24 mouse cellular contexts compared by ENCODE assay signal in the genomic region with DNA sequence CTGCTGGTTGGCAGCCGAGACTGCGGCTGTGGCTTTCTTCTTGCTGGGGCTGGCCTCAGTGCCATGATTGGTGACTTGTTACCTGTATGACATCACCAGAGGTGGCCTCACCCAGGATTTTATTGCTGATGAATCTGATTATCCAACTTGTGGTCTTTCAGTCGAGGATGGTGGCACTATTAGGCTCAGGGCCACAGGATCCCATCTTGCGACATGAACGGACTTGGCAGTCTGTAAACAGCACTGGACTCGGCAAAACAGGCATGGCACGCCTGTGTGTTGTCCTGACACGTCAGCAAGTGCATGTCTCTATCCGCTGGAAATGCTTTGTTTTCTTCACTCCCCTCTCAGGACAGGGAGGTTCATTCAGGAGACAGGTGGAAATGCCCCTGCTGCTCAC. TPM values are rescaled to one million over a fixed set of nuclear protein-coding genes. Genes with fewer than 3 reads are reported as not detected.
"Had no signal": no experiment of that assay in that cellular context is flagged by ENCODE, and none has a peak within 500 bp of the region (broad histone marks: within the 10 kb centered on the region; RNA-seq: fewer than 3 reads in every experiment).

No protein-coding gene starts in this region.

- H3K4me2 ChIP-seq: limb, embryonic 12.5 days; limb, embryonic 15.5 days; liver, embryonic 12.5 days; liver, embryonic 15.5 days; midbrain, embryonic 12.5 days; neural tube, embryonic 13.5 days had no signal

- ATAC-seq: intestine, postnatal 0 days; liver, embryonic 12.5 days; midbrain, embryonic 16.5 days had no signal

- H3K4me3 ChIP-seq: layer of hippocampus, adult 2 months; left cerebral cortex, adult 2 months; limb, embryonic 12.5 days; limb, embryonic 15.5 days; liver, embryonic 12.5 days; liver, embryonic 15.5 days; midbrain, embryonic 12.5 days; myocyte; neural tube, embryonic 13.5 days had no signal

- H3K27ac ChIP-seq: kidney, postnatal 0 days; layer of hippocampus, adult 2 months; left cerebral cortex, adult 2 months; limb, embryonic 12.5 days; limb, embryonic 15.5 days; liver, embryonic 12.5 days; liver, embryonic 15.5 days; midbrain, embryonic 12.5 days; neural tube, embryonic 13.5 days; stomach, postnatal 0 days had no signal

- H3K9me3 ChIP-seq: limb, embryonic 12.5 days; limb, embryonic 15.5 days; liver, embryonic 12.5 days; liver, embryonic 15.5 days; midbrain, embryonic 12.5 days; neural tube, embryonic 13.5 days had no signal

- H3K9ac ChIP-seq: limb, embryonic 12.5 days; limb, embryonic 15.5 days; liver, embryonic 12.5 days; liver, embryonic 15.5 days; midbrain, embryonic 12.5 days; neural tube, embryonic 13.5 days had no signal

- H3K36me3 ChIP-seq: liver, embryonic 12.5 days; liver, embryonic 15.5 days had no signal

- H3K4me1 ChIP-seq: liver, embryonic 12.5 days; liver, embryonic 15.5 days; midbrain, embryonic 12.5 days; neural tube, embryonic 13.5 days had no signal

- DNase-seq: kidney, adult 2 months; kidney, postnatal 25 days; layer of hippocampus, postnatal 36 days; left cerebral cortex, postnatal 4 days; lung, adult 2 months; lung, postnatal 14 days; lung, postnatal 4 days; right cerebral cortex, postnatal 4 days; thymus, adult 2 months; thymus, postnatal 14 days; thymus, postnatal 4 days had no signal

- H3K27me3 ChIP-seq: limb, embryonic 12.5 days; limb, embryonic 15.5 days; liver, embryonic 12.5 days; liver, embryonic 15.5 days; midbrain, embryonic 12.5 days; neural tube, embryonic 13.5 days had no signal

RNA-seq across cellular contexts. Expression of a gene that starts 27.8 kb away (rescaled TPM):
- polyA plus RNA-seq: myocyte had no signal

RNA-seq across cellular contexts. Expression of a gene that starts 33.6 kb away (rescaled TPM):
- polyA plus RNA-seq: myocyte had no signal
